Mouse (Mus musculus) C2C12 (cell line): ENCODE results near the gene Atp1b2. TPM values are rescaled to one million over a fixed set of nuclear protein-coding genes. Genes with fewer than 3 reads are reported as not detected.

Experiments
- H3K27me3 ChIP-seq: one replicate; pipeline ENCODE4 v1.6.1; 2011; ENCODE audit not compliant: control insufficient read depth, insufficient read depth, insufficient read length
- H3K36me3 ChIP-seq: one replicate; pipeline ENCODE4 v1.6.1; 2011; ENCODE audit not compliant: control insufficient read depth, insufficient read depth
- H3K4me3 ChIP-seq: one replicate; pipeline ENCODE4 v1.5.1; 2011; ENCODE audit warnings: mild to moderate bottlenecking, control low read depth; ENCODE audit not compliant: poor library complexity, insufficient read depth, severe bottlenecking
- H3K79me2 ChIP-seq: one replicate; pipeline ENCODE4 v1.6.1; 2011; ENCODE audit not compliant: control insufficient read depth, insufficient read depth
- H3K79me3 ChIP-seq: one replicate; pipeline ENCODE4 v1.6.1; 2011; ENCODE audit warnings: low read depth, control low read depth
- H3ac ChIP-seq: one replicate; pipeline ENCODE3; 2011; ENCODE audit warnings: low read depth; ENCODE audit not compliant: control insufficient read depth, insufficient read length
- CEBPB ChIP-seq: IDR thresholded peaks from one replicate; pipeline ENCODE4 v1.6.1; 2011; ENCODE audit warnings: low read depth, mild to moderate bottlenecking, control low read depth, moderate library complexity
- CTCF ChIP-seq: IDR thresholded peaks from one replicate; pipeline ENCODE4 v1.5.1; 2011; ENCODE audit not compliant: control insufficient read depth, insufficient read depth, insufficient read length
- FOSL1 ChIP-seq: IDR thresholded peaks from one replicate; pipeline ENCODE4 v1.8.0; 2011; ENCODE audit warnings: mild to moderate bottlenecking, low read length; ENCODE audit not compliant: poor library complexity, insufficient read depth, severe bottlenecking
- MAX ChIP-seq: IDR thresholded peaks from one replicate; pipeline ENCODE4 v1.6.1; 2011; ENCODE audit warnings: mild to moderate bottlenecking, control low read depth
- MYOD1 ChIP-seq: IDR thresholded peaks from one replicate; pipeline ENCODE4 v1.6.1; 2011; ENCODE audit warnings: low read depth; ENCODE audit not compliant: control insufficient read depth, insufficient read length
- MYOG ChIP-seq: IDR thresholded peaks from one replicate; pipeline ENCODE4 v1.6.1; 2011; ENCODE audit not compliant: control insufficient read depth, insufficient read length; ENCODE audit errors: extremely low read depth
- USF1 ChIP-seq: IDR thresholded peaks from one replicate; pipeline ENCODE4 v1.6.1; 2011; ENCODE audit warnings: low read depth, mild to moderate bottlenecking, control low read depth, moderate library complexity
- polyA plus RNA-seq: library from polyadenylated mRNA; unstranded; fragments of >200 nt; fragmentation: generic; extraction: Trizol; gene quantifications from one replicate; pipeline ENCODE4 v1.2.1, GENCODE M21; 2012; ENCODE audit warnings: missing spikeins

The Atp1b2 gene
- polyA plus RNA-seq, 1 experiment: 0.20 TPM

- Histone ChIP-seq H3K36me3 (peaks cover 62% of the 10 kb centered on the region), H3K79me3 (no peaks in the 10 kb centered on the region), H3ac (no peak overlapping the region), H3K4me3 (no peak overlapping the region), H3K79me2 (no peaks in the 10 kb centered on the region), H3K27me3 (no peaks in the 10 kb centered on the region)
- TF ChIP-seq FOSL1 (no peak), CEBPB (no peak), MYOD1 (no peak), CTCF (no peak), MYOG (no peak), USF1 (no peak), MAX (no peak)
Observed at GRCm38 (mm10) chr11:69592799-69593198, 12.9 kb downstream of the Atp1b2 start.

- Histone ChIP-seq H3K4me3 (no peak overlapping the region), H3ac (no peak overlapping the region)
- no peak for TF ChIP-seq CTCF
- no peak for TF ChIP-seq CEBPB
- TF ChIP-seq MYOD1: no peak
- no peak for TF ChIP-seq MAX
- no peak for TF ChIP-seq FOSL1
- TF ChIP-seq USF1: no peak
- TF ChIP-seq MYOG: no peak
Observed at GRCm38 (mm10) chr11:69591899-69592637, 13.7 kb downstream of the Atp1b2 start.

DNA sequence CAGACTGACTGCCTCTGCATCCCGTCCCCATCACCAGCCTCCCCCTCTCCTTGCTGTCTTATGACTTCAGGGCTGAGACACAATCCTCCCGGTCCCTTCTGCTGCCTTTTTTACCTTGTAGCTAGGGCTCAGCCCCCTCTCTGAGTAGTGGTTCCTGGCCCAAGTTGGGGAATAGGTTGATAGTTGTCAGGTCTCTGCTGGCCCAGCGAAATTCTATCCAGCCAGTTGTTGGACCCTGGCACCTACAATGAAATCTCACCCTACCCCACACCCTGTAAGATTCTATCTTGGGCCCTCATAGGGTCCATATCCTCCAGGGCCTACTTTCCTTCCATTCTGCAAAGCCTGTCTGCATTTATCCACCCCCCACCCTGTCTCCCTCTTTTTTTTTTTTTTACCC is 14.3 kb downstream of the Atp1b2 start:
- H3K36me3 ChIP-seq: peaks cover 75% of the 10 kb centered on the region
- no peak overlapping the region for H3K4me3 ChIP-seq
- H3K27me3 ChIP-seq: no peaks in the 10 kb centered on the region
- H3ac ChIP-seq: no peak overlapping the region
- H3K79me2 ChIP-seq: peaks cover 13% of the 10 kb centered on the region
- no peak for TF ChIP-seq CTCF
- no peak for TF ChIP-seq FOSL1
- no peak for TF ChIP-seq USF1
- TF ChIP-seq CEBPB: no peak
- TF ChIP-seq MAX: no peak
- TF ChIP-seq MYOD1: no peak
- TF ChIP-seq MYOG: no peak
- H3K79me3 ChIP-seq: peaks cover 4% of the 10 kb centered on the region

More at GRCm38 (mm10) chr11:69591899-69592637, 13.7 kb downstream of the Atp1b2 start:
- H3K79me2 ChIP-seq: peaks cover 6% of the 10 kb centered on the region
- H3K27me3 ChIP-seq: no peaks in the 10 kb centered on the region
- H3K36me3 ChIP-seq: peaks cover 70% of the 10 kb centered on the region
- H3K79me3 ChIP-seq: no peaks in the 10 kb centered on the region

DNA sequence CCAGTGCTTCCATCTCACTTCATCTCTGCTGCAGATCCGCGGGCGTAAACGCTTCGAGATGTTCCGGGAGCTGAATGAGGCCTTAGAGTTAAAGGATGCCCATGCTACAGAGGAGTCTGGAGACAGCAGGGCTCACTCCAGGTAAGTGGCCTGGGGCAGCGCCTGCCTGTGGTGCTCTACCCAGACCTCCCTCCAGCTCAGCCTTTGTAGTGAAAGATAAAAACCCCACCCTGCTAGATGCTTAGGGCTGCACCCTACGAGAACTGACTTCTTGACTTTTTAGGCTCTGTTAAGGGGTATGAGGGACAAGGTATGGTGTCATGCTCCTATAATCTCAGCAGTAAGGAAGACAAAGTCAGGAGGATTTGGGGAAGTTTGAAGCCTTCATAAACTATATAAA is 15.1 kb downstream of the Atp1b2 start:
- Histone ChIP-seq H3ac (no peak overlapping the region), H3K79me3 (peaks cover 12% of the 10 kb centered on the region), H3K27me3 (no peaks in the 10 kb centered on the region), H3K4me3 (no peak overlapping the region), H3K79me2 (peaks cover 21% of the 10 kb centered on the region), H3K36me3 (peaks cover 83% of the 10 kb centered on the region)
- TF ChIP-seq MYOG: no peak
- no peak for TF ChIP-seq CTCF
- no peak for TF ChIP-seq USF1
- no peak for TF ChIP-seq MYOD1
- no peak for TF ChIP-seq CEBPB
- no peak for TF ChIP-seq FOSL1
- TF ChIP-seq MAX: no peak

GRCm38 (mm10) chr11:69589207-69589834 is 16.4 kb downstream of the Atp1b2 start:
- no peak for TF ChIP-seq CEBPB
- TF ChIP-seq FOSL1: no peak
- TF ChIP-seq CTCF: no peak
- no peak for TF ChIP-seq MAX
- TF ChIP-seq MYOD1: no peak
- no peak for TF ChIP-seq MYOG
- no peak for TF ChIP-seq USF1
- Histone ChIP-seq H3K27me3 (no peaks in the 10 kb centered on the region), H3K4me3 (no peak overlapping the region), H3K79me3 (peaks cover 25% of the 10 kb centered on the region), H3ac (no peak overlapping the region), H3K36me3 (peaks cover 96% of the 10 kb centered on the region), H3K79me2 (peaks cover 34% of the 10 kb centered on the region)

- H3ac ChIP-seq: no peak overlapping the region
- no peak for TF ChIP-seq CEBPB
- TF ChIP-seq MYOD1: no peak
- no peak for TF ChIP-seq USF1
- TF ChIP-seq CTCF: no peak
- no peak for TF ChIP-seq FOSL1
- TF ChIP-seq MAX: no peak
- TF ChIP-seq MYOG: no peak
Observed at GRCm38 (mm10) chr11:69585718-69586325, 19.9 kb downstream of the Atp1b2 start.

More at GRCm38 (mm10) chr11:69585718-69586325, 19.9 kb downstream of the Atp1b2 start:
- Histone ChIP-seq H3K4me3 (no peak overlapping the region), H3K27me3 (no peaks in the 10 kb centered on the region), H3K79me3 (peaks cover 58% of the 10 kb centered on the region), H3K79me2 (peaks cover 69% of the 10 kb centered on the region), H3K36me3 (peaks cover 88% of the 10 kb centered on the region)
